Mouse (Mus musculus): ENCODE measurements around the gene Col5a1.

GRCm38 (mm10) chr2:27983884-27984283 is 97.7 kb downstream of the Col5a1 start:
- TF ChIP-seq CTCF (IDR thresholded peaks at IDR 0.05; ENCODE audit: extremely low read depth, insufficient read length, insufficient replicate concordance, low read depth, low read length) = peak; percentile 31; the same call in 1 of the 2 replicates
- no peak for TF ChIP-seq POLR2A (IDR thresholded peaks at IDR 0.05; ENCODE audit: low read depth, low read length)

Data from small intestine, adult 2 months (tissue).